In genomic region chr7:80534291-80535008, GRCm38 (mm10) we compare ENCODE assay signal across 8 mouse cellular contexts. TPM values are rescaled to one million over a fixed set of nuclear protein-coding genes. Genes with fewer than 3 reads are reported as not detected.
DNase-seq lines count a peak whose midpoint lies in the region; ATAC-seq lines count a peak whose summit lies in the region.

No protein-coding gene starts in this region.

- H3K27ac ChIP-seq in hindbrain, embryonic 12.5 days = no peak overlapping the region

- ATAC-seq in cerebellum, adult (ENCODE audit: insufficient number of reproducible peaks, low FRiP score, low TSS enrichment) = no peak
- peak; percentile 7; the same call in 1 of the 2 replicates for ATAC-seq in hindbrain, embryonic 12.5 days (ENCODE audit: low FRiP score)

- no peaks in the 10 kb centered on the region for H3K27me3 ChIP-seq in hindbrain, embryonic 12.5 days

- H3K4me3 ChIP-seq in hindbrain, embryonic 12.5 days = peak overlapping the region; percentile 70

- DNase-seq in cerebellum, adult 11-12 months = peak; percentile 18
- DNase-seq in CD4-positive, CD25-positive, alpha-beta regulatory T cell, adult 2 months (ENCODE audit: low read depth, low spot score) = peak; percentile 89
- DNase-seq in embryo, embryonic 11.5 days (ENCODE audit: low read depth, low spot score) = peak; percentile 7
- peak; percentile 10 for DNase-seq in lung, postnatal 10 days
- peak; percentile 44 to 54 for DNase-seq in spleen, postnatal 14 days (ENCODE audit: low spot score in 2 of 2)
- DNase-seq in gastrocnemius, postnatal 25 days = no peak

- H3K36me3 ChIP-seq in hindbrain, embryonic 12.5 days = no peaks in the 10 kb centered on the region

- H3K9ac ChIP-seq in hindbrain, embryonic 12.5 days = peak overlapping the region; percentile 80

- 3% methylated on average over 32 of the region's 32 CpGs for whole genome bisulfite sequencing in hindbrain, embryonic 12.5 days

- peak overlapping the region; percentile 97 for H3K4me2 ChIP-seq in hindbrain, embryonic 12.5 days (replicated peaks)

- no peaks in the 10 kb centered on the region for H3K9me3 ChIP-seq in hindbrain, embryonic 12.5 days (replicated peaks)

- peaks cover 13% of the 10 kb centered on the region for H3K4me1 ChIP-seq in hindbrain, embryonic 12.5 days

RNA-seq across cellular contexts. Expression of gene Blm, which starts 0.5 kb away (rescaled TPM):
- 24.7 and 26.0 TPM in 2 replicates for polyA plus RNA-seq in hindbrain, embryonic 12.5 days (2016; fragmentation: Nextera tagmentation; extraction: Ambion mirVana)
- 1 to 10 TPM in 1 of 2 experiments, under 1 TPM in 1; 0.94 to 1.3 TPM for total RNA-seq in gastrocnemius, postnatal 25 days (2021)
